Mouse (Mus musculus) urinary bladder, postnatal 4 days (tissue): ENCODE data around the gene Grik4.
"Not testable (repeated sequence)": the region's sequence is repeated elsewhere in the genome, so short reads cannot be mapped to it uniquely, and the experiment has no call there.

Source experiments
- DNase-seq, 2 experiments: peaks; one replicate each; pipeline ENCODE4 v3.0.0; 2021 to 2022; ENCODE audit warnings: low spot score in 2 of 2

Gene Grik4

GRCm38 (mm10) chr9:42943781-42944535 is at the start of gene Grik4:
Grik4 (minus strand) TSS chr9:42944493.
- no peak for DNase-seq

DNA sequence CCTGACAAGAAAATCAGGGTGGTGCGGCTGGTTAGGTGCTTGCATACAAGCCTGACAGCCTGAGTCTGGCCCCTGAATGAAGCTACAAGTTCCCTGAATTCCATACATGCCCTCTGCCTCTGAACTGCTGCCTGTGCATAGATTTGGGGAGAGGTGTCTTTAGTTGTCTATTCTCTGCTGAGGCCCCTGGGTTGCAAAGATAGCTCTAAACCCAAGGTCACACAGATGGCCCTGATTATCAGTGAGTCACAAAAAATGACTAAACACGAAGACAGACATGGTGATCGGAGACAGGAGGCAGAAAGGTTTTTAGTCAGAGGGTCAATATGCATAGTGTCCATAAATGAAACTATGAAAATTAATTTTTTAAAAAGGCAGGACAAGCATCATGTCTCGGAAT is 49.4 kb upstream of the Grik4 start:
- no peak for DNase-seq

- DNase-seq, result no peak
Measured at GRCm38 (mm10) chr9:42987988-42988387, 43.7 kb upstream of the Grik4 start.

DNA sequence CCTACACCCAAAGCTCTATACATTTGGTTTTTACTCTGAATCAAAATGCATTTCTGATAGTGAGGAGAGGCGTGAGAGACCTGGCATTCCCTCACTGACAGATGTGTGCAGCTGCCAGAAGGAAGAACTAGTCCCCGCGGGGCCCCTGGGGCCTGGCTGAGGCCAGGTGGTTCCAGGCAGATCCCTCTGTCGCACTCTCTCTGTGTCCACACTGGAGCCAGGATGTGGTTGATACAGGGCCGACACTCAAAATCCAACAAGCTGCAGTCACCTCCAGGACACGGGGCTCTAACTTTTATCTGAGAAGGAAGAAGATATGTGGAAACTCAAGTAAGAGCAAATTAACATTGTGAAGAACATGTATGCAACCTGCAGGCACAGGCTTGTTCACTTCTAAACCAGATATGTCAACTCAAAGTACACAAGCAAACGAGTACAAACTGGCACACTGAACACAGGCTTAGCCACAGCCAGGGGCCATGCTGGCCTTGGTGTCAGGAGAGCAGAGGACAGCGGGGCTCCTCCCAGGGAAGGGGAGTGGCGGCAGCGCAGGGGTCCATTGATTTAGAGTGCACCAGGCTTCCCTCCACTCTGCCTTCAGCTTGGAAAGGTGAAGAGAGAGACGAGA is 24.7 kb upstream of the Grik4 start:
- DNase-seq, result peak in 1 of 2 experiments; percentile 30

GRCm38 (mm10) chr9:42967731-42968130 is 23.4 kb upstream of the Grik4 start:
- DNase-seq, result no peak

GRCm38 (mm10) chr9:42964809-42965208 is 20.5 kb upstream of the Grik4 start:
- not testable (repeated sequence) for DNase-seq

DNA sequence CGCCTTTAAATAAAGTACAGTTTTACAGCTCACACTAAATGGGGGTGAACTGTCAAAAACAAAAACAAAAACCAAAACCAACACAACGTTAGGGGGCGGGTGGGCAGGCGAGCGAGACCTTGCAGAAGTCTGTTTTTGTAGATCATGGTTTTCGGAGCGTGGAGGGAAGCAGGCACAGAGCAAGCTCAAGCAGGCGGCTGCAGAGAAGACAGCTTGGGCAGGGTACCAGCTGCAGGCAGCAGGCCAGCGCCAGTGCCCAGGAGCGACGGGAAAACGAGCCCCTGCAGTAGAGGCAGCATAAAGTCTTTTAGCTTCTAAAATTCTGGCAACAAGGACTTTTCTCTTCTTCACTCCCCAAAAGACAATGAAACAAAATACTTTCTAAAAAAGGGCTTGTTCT is 20.1 kb upstream of the Grik4 start:
- DNase-seq, result no peak

GRCm38 (mm10) chr9:42962506-42962905 is 18.2 kb upstream of the Grik4 start:
- DNase-seq, result no peak

DNA sequence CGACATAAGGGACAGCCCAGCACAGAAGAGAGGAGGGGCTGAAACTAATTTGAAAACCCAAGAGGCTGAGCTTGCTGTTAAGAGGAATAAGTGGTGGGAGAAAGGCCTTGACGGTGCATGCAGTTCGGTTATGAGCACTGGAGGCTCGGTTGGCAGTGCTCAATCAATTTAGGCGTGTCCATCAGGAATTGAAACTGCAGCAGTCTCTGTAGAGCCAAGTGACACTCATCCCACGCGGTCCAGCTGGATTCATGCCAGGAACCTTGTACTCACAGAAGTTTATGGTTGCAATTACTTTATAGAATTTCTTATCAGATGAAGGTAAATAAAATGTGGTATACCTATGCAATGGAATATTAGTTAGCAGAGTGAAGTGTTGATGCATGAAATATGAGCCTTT is 14.1 kb upstream of the Grik4 start:
- DNase-seq, result no peak

GRCm38 (mm10) chr9:42948381-42948780 is 4.1 kb upstream of the Grik4 start:
- DNase-seq, result no peak

DNA sequence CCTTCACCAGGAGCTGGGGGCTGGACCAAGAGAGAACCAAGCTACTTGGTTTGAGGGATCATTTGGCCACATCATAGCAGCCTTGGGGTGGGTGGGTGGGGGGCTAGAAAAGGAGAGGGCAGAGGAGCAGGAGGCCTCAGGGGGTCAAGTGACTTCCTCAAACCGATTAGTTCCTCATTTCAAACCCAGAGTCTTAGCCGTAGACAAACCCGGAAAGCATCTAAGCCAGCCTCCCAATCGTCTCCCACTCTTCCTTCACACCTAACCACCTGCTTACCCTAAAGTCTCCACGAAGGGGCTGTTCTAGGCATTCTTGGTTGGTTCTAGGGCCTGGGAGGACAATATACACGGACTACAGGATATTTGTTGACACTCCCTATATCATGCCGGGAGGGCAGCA is 881 bp upstream of the Grik4 start:
- DNase-seq, result no peak

- DNase-seq, result peak; percentile 75 to 89
Measured at GRCm38 (mm10) chr9:42944536-42945006, 278 bp upstream of the Grik4 start.

DNA sequence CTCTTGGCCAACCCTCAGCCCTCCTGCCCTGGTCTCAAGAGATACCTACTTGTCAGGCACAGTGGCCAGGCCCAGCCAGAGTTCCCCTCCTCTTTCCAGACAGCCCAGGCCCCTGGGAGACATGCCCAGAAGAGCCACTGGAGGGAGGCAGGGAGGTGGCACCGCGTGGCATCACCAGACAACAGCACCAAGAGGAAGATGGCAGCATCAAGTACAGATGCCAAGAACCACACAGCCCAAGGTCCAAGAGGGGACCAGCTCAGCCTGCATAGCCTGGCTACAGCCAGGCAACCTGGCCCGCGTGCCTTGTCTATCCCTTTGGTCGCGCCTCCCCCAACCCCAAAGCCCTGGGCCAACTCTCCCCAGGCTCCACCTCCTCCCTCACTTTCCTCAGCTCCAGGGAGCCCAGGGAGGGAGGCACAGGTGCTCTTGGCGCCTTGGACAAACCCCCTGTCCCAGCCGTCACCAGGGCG is 1.2 kb downstream of the Grik4 start:
- no peak for DNase-seq

GRCm38 (mm10) chr9:42942148-42942547 is 2.1 kb downstream of the Grik4 start:
- DNase-seq, result no peak

DNA sequence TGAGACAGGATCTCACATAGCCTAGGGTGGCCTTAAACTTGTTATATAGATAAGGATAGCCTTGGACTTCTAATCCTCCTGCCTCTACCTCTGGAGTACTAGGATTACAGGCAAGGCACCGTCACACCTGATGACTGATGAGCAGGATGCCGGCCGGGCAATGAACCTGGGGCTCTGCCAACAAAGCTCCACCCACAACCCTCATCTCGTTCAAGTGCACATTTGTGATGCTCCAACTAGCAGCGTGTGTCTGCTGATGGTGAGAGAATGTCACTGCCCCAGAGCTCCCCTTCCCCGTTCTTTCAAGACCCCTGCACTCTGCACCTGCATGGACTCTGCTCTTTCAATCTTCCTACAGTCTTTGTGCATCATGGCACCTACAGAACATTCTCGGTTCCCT is 12.1 kb downstream of the Grik4 start:
- DNase-seq, result no peak

DNA sequence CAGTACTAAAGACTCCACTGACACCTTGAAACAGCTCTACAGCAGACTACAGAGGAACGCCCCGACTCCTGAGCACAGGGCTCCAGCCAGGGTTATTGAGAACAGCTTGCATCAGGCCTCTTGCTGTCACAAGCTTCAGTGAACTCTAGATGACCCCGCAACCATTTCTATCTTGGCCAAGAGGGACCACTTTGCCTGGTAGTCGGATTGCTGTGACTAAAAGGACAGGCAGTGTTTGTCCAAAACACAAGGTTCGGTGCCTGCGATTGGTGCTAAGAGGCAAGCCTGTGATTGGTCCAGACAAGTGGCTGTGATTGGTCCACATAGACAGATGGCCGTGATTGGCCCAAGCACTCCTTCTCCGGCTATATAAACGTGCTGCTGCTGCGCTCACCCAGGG is 16.8 kb downstream of the Grik4 start:
- no peak for DNase-seq

DNA sequence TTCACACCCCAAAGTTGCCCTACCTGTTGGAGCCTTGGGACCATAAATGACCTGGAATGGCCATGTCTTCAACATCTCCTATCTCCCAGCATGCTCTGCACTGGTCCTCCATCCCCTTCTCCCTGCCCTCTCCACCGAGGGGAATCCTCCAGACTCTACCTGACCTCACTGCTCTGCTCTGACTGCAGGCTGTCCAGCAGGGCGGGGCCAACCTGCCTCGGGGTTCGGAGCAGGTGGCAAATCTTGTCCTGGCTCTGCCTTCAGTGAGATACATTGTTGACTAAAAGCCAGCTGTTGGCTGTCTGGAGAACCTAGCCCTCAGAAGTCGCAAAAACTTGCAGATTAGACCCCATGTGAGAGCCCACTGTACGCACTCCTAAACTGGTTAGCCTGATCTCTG is 17.7 kb downstream of the Grik4 start:
- DNase-seq, result no peak

DNA sequence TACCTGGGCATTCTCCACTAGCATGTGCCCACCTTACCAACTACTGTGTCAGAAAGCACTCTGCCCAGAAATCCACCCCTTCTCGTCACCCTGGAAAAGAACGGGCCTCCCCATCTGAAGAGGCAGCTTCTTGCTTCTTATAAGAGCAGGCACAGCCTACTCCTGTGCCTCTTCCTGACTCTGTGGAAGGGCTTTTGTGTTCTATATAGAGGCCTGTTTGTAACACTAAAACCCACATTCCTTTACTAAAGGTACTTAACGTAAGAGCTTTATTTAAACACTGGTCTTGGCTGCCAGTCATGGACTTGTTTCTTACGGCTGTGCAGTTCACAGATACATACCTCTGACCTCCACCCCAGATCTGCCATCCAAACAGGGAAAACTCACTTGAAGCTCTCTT is 22.5 kb downstream of the Grik4 start:
- DNase-seq, result no peak

DNA sequence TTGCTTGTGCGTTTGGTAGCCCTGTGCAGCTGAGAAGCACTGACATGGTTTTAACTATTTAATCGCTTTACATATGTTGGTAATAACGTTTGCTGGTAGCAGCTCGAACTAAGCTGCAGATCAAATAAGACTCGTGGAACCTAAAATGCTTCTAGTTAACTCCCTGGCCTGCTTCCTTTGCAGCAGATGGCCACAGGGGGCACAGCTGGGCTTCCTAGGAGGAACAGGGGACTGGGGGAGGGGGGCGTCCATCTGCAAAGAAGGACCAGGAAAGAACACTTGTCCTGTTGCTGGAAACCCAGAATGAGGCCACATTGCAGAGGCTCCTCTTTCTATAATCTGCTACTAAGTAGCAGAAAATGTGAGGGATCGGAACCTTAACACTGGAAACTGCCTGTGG is 24.1 kb downstream of the Grik4 start:
- no peak for DNase-seq

- no peak for DNase-seq
Measured at GRCm38 (mm10) chr9:42917911-42918310, 26.4 kb downstream of the Grik4 start.

GRCm38 (mm10) chr9:42913201-42913600 is 31.1 kb downstream of the Grik4 start:
- no peak for DNase-seq

DNA sequence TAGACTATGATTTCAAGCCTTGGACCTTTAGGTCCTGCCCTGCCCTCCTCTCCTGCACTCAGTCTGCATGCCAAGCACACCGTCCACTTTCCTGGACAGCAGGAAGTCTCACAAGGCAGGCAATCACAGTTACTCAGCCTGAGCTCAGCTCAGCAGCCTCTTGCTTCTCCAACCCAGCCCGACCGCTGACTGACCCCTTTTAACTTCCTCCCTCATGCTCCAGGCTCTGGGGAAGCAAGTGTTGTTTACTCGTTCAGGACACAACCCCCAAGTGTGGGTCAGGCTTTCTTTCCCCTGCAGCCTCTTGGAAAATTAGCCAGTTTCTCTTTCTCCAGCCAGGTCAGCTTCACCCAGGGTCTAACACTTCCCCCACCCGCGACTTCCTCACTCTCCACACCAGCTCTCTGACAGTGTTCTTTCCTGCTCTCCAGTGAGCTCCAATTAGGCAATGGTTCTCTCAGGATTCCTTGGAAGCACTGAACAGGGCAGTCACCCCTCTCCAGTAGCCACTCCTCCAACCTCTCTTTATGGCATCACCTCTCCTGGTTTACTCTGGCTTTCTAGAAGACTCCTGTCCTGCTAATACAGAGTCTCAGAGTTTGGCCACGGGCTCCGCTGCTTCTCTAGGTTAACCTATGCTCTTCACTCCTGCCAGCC is 35.5 kb downstream of the Grik4 start:
- DNase-seq, result no peak

DNA sequence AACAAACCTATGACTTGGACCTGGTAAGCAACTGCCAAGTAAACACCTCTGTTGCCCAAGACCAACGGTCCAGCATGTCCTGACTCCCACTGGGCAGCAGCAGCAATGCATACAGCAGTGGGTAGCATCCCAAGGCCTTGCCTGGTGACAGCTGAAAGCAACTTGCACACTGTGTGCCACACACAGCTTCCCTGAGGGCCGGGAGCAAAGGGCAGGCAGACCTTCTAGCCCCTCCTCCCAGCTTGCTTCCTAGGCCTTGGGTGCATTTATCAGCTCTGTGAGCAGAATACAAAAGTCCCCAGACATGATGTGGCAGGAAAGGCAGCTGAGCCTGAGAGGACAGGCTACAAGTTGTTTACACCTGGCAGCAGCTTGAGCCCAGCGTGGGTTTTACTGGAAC is 37.3 kb downstream of the Grik4 start:
- DNase-seq, result no peak
